Mouse (Mus musculus) neutrophil, adult 5-6 weeks (primary cell): ENCODE data around the gene Gjb4. TPM values are rescaled to one million over a fixed set of nuclear protein-coding genes. Genes with fewer than 3 reads are reported as not detected.
A peak's percentile ranks its signal among the peaks of the same experiment; 100 is the strongest.

Source experiments
- ATAC-seq: fragments of 151-379, 151-347 bp; 2 replicates; pipeline ENCODE4 v1.8.0; 2017; ENCODE audit warnings: mild to moderate bottlenecking, moderate TSS enrichment; ENCODE audit not compliant: insufficient number of reproducible peaks, poor library complexity, low FRiP score, severe bottlenecking; ENCODE audit errors: extremely low read depth
- total RNA-seq: library from RNA; stranded (forward); fragments of 200-1000 nt; gene quantifications from 2 replicates; pipeline ENCODE4 v1.2.3, GENCODE M21; 2017

Gjb4 gene
- total RNA-seq, 1 experiment from 2014 or later, result not detected

- ATAC-seq, result no peak
Measured at GRCm38 (mm10) chr4:127354506-127355485, 915 bp upstream of the Gjb4 start.

GRCm38 (mm10) chr4:127352594-127352993 is 1.3 kb downstream of the Gjb4 start:
- no peak for ATAC-seq

- ATAC-seq, result no peak
Measured at GRCm38 (mm10) chr4:127349560-127350300, 4.2 kb downstream of the Gjb4 start.

- no peak for ATAC-seq
Measured at GRCm38 (mm10) chr4:127345000-127345399, 8.9 kb downstream of the Gjb4 start.

GRCm38 (mm10) chr4:127341372-127341771 is 12.5 kb downstream of the Gjb4 start:
- no peak for ATAC-seq

- ATAC-seq, result no peak
Measured at GRCm38 (mm10) chr4:127337668-127338067, 16.2 kb downstream of the Gjb4 start.

- no peak for ATAC-seq
Measured at GRCm38 (mm10) chr4:127334870-127335504, 18.9 kb downstream of the Gjb4 start.

GRCm38 (mm10) chr4:127331171-127331570 is 22.7 kb downstream of the Gjb4 start:
- no peak for ATAC-seq

GRCm38 (mm10) chr4:127330181-127331100 is 23.4 kb downstream of the Gjb4 start, which contains the start of gene Gjb3:
Gene Gjb3, minus strand, starts transcription at chr4:127330844.
- ATAC-seq, result no peak

- no peak for ATAC-seq
Measured at GRCm38 (mm10) chr4:127329751-127330150, 24.1 kb downstream of the Gjb4 start.

GRCm38 (mm10) chr4:127329046-127329445 is 24.8 kb downstream of the Gjb4 start:
- no peak for ATAC-seq

- no peak for ATAC-seq
Measured at GRCm38 (mm10) chr4:127328378-127328777, 25.5 kb downstream of the Gjb4 start.

GRCm38 (mm10) chr4:127327749-127328148 is 26.1 kb downstream of the Gjb4 start:
- ATAC-seq, result no peak

- ATAC-seq, result no peak
Measured at GRCm38 (mm10) chr4:127327258-127327657, 26.6 kb downstream of the Gjb4 start.

GRCm38 (mm10) chr4:127325276-127325675 is 28.6 kb downstream of the Gjb4 start:
- ATAC-seq, result no peak

GRCm38 (mm10) chr4:127324759-127325158 is 29.1 kb downstream of the Gjb4 start:
- peak; percentile 47 for ATAC-seq

GRCm38 (mm10) chr4:127324296-127324695 is 29.6 kb downstream of the Gjb4 start:
- no peak for ATAC-seq

- no peak for ATAC-seq
Measured at GRCm38 (mm10) chr4:127323651-127324050, 30.2 kb downstream of the Gjb4 start.
